Mouse (Mus musculus) forebrain, embryonic 11.5 days (tissue): ENCODE measurements at regions not wholly inside any gene's neighbourhood (a gene's known extent, or its start where the extent isn't known, plus 50 kb on each side); places are given as distances from the start of the nearest gene placed in this dataset.

ENCODE experiments used
- ATAC-seq: fragments of 200-750 bp; cut with Nextera tagmentation; replicated peaks from 2 replicates; pipeline ENCODE4 v1.8.0; 2017; ENCODE audit warnings: moderate TSS enrichment; ENCODE audit not compliant: low FRiP score
- DNase-seq: peaks from one replicate; pipeline ENCODE4 v3.0.0-alpha.2; 2017; ENCODE audit warnings: low spot score
- H3K27ac ChIP-seq: fragments of 300-500 bp; sonication (generic); 2 replicates; pipeline ENCODE4 v1.5.1; 2014; ENCODE audit warnings: low read depth, low read length
- H3K27me3 ChIP-seq: fragments of 300-500 bp; sonication (generic); 2 replicates; pipeline ENCODE4 v1.6.1; 2014; ENCODE audit warnings: mild to moderate bottlenecking, low read length, mixed read lengths; ENCODE audit not compliant: control insufficient read depth, insufficient read depth
- H3K36me3 ChIP-seq: fragments of 300-500 bp; sonication (generic); 2 replicates; pipeline ENCODE4 v1.6.1; 2014; ENCODE audit warnings: mild to moderate bottlenecking, low read length, moderate library complexity, mixed read lengths; ENCODE audit not compliant: control insufficient read depth, insufficient read depth
- H3K4me1 ChIP-seq: fragments of 300-500 bp; sonication (generic); replicated peaks from 2 replicates; pipeline ENCODE4 v1.6.1; 2014; ENCODE audit warnings: low read length, mixed read lengths; ENCODE audit not compliant: control insufficient read depth, insufficient read depth
- H3K4me2 ChIP-seq: fragments of 300-500 bp; sonication (generic); 2 replicates; pipeline ENCODE4 v1.6.1; 2014; ENCODE audit warnings: low read depth, mild to moderate bottlenecking, low read length, moderate library complexity, mixed read lengths; ENCODE audit not compliant: severe bottlenecking
- H3K4me3 ChIP-seq: fragments of 300-500 bp; sonication (generic); 2 replicates; pipeline ENCODE4 v1.5.1; 2014; ENCODE audit warnings: low read depth, low read length
- H3K9ac ChIP-seq: fragments of 300-500 bp; sonication (generic); 2 replicates; pipeline ENCODE4 v1.6.1; 2014; ENCODE audit warnings: low read length
- H3K9me3 ChIP-seq: fragments of 300-500 bp; sonication (generic); 2 replicates; pipeline ENCODE4 v1.6.1; 2016; ENCODE audit warnings: low read length, mixed read lengths; ENCODE audit not compliant: control insufficient read depth
- WGBS: fragments of 180-500 bp; shearing (Covaris S2); extraction: QIAGEN DNeasy Blood & Tissue Kit; methylation state at CpG from one replicate; pipeline ENCODE4 v1.1.7; 2014; 5-methylcytosine and 5-hydroxymethylcytosine counted together

DNA sequence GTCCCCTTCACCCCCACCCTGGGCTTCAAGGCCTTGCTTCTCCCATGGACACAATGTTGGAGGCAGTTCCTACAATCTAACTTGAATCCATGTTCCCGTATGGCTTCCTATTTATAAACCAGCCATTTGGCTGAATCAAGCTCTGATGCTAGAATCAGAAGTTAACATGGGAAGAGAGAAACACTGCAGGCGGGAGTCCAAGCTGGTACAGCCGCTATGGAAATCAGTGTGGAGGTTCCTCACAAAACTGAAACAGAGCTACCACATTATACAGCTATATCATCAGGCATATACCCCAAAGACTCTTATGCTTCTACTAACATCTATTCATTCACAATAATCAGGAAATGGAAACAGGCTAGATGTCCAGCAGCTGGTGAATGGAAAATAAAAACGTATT, 106.7 kb upstream of the Pik3r1 start:
- DNase-seq: no peak
- WGBS: 94% methylated on average over 4 of the region's 4 CpGs
- Histone ChIP-seq H3K27ac (no peak overlapping the region), H3K4me1 (no peaks in the 10 kb centered on the region), H3K9ac (no peak overlapping the region), H3K4me2 (no peak overlapping the region), H3K36me3 (no peaks in the 10 kb centered on the region), H3K27me3 (no peaks in the 10 kb centered on the region), H3K9me3 (no peaks in the 10 kb centered on the region), H3K4me3 (no peak overlapping the region)
- no peak for ATAC-seq

DNA sequence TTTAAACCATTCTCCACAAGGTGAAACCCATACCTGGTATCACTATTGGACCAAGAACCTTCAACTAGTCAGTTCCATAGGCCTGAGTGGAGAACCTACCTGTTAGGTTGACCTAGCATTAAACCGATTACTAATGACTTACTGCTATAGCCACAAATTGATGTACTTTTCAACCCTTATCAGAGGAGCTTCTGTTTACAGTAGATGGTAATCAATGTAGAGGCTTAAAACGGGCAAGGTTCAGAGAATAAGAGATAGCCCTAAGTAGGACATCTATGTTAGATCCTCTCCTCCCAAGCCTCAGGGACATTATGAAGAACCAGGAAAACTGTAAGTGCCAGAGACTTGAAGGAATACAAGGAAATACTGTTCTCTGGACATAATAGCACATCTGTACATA, 108.1 kb upstream of the Pik3r1 start:
- DNase-seq (no peak), ATAC-seq (no peak)
- Histone ChIP-seq H3K4me3 (no peak overlapping the region), H3K4me1 (no peaks in the 10 kb centered on the region), H3K36me3 (no peaks in the 10 kb centered on the region), H3K9ac (no peak overlapping the region), H3K9me3 (no peaks in the 10 kb centered on the region), H3K4me2 (no peak overlapping the region), H3K27me3 (no peaks in the 10 kb centered on the region), H3K27ac (no peak overlapping the region)
- 93% methylated on average over 2 of the region's 2 CpGs for WGBS

DNA sequence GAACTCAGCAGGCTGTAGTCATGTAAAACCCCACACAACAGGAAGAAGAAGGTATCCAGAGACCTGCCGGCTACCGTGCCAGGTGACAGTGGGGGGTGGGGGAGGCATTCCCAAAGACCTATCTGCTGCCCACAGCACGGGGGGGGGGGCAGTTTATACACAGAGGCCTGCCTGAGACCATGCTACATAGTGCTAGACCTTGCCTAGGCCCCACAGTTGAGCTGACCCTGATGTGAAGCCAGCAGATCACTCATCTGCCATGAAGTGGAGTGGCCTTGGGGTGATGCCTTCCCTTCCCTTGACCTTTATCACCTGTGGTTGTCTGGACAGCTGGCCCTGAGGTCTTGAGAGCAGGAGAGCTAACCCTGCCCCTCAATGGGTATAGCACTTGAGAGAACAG, 108.6 kb upstream of the Pik3r1 start:
- DNase-seq (no peak), ATAC-seq (no peak)
- Histone ChIP-seq H3K27ac (no peak overlapping the region), H3K4me1 (no peaks in the 10 kb centered on the region), H3K4me3 (no peak overlapping the region), H3K4me2 (no peak overlapping the region), H3K9me3 (no peaks in the 10 kb centered on the region), H3K36me3 (no peaks in the 10 kb centered on the region), H3K27me3 (no peaks in the 10 kb centered on the region), H3K9ac (no peak overlapping the region)
- 78% methylated on average over 3 of the region's 3 CpGs for WGBS

DNA sequence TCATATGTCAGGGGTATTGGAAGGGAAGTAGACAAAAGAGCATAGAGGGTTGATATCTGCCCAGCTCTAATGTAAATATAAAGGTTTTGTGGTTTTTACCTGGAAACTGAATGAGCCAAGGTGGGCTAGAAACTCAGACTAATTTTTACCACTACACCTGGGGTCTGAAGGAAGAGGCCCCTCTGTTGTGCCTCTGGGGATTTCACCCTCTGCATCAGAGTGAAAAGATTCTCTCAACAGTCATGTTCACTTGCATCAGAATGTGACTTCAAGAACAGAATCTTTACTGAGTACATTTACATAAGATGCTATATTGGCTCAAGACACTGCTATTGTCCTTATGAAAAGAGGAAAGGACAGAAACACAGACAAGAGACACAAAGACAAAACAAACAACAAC, 110.2 kb upstream of the Pik3r1 start:
- no peak overlapping the region for H3K4me3 ChIP-seq
- H3K9ac ChIP-seq: no peak overlapping the region
- H3K36me3 ChIP-seq: no peaks in the 10 kb centered on the region
- no peak for DNase-seq
- H3K4me2 ChIP-seq: no peak overlapping the region
- no peak overlapping the region for H3K27ac ChIP-seq
- H3K9me3 ChIP-seq: no peaks in the 10 kb centered on the region
- ATAC-seq: no peak
- no peaks in the 10 kb centered on the region for H3K4me1 ChIP-seq
- no peaks in the 10 kb centered on the region for H3K27me3 ChIP-seq

DNA sequence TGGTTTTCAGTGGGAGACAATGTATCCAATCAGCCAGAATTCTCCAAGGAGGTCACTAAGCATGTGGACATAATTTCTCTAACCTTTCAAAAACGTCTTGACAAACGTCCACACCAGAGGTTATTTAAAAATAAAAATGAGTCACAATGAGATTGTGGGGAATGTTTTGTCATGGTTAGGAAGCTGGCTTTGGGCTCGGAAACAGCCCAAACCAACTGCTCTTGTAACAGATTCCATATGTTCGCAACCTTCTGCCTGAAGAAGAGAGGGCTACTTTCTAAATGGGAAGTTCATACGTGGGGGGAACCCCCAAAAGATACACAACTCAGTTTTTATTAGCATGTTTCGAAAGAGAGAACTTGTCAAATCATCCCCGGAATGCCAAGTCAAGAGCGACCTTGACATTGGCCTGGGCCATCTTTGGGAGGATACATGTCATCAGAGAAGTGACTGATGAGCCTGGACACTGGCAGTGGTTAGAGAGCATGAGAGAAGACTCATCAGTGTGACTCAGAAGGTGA, 111.6 kb upstream of the Pik3r1 start:
- ATAC-seq (no peak), DNase-seq (no peak)
- Histone ChIP-seq H3K4me1 (no peaks in the 10 kb centered on the region), H3K36me3 (no peaks in the 10 kb centered on the region), H3K9ac (no peak overlapping the region), H3K4me3 (no peak overlapping the region), H3K27me3 (no peaks in the 10 kb centered on the region), H3K27ac (no peak overlapping the region), H3K9me3 (no peaks in the 10 kb centered on the region), H3K4me2 (no peak overlapping the region)
- 81% methylated on average over 8 of the region's 8 CpGs for whole genome bisulfite sequencing

DNA sequence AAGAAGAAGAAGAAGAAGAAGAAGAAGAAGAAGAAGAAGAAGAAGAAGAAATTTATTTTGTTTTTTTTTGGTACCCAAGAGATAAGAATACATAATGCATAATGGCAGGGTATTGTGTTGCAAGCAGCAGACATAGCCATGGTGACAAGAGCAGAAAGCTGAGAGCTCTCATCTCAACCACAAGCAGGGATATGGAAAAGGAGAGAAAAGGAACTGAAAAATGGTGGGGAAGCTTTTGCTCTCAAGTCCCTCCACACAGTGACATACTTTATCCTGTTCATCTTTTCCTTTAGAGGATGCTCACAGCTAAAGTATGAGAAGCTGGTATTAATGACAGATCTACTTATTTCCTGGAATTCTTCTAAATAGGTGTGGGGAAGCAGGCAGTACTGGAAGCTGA, 115.2 kb upstream of the Pik3r1 start:
- H3K27me3 ChIP-seq: no peaks in the 10 kb centered on the region

DNA sequence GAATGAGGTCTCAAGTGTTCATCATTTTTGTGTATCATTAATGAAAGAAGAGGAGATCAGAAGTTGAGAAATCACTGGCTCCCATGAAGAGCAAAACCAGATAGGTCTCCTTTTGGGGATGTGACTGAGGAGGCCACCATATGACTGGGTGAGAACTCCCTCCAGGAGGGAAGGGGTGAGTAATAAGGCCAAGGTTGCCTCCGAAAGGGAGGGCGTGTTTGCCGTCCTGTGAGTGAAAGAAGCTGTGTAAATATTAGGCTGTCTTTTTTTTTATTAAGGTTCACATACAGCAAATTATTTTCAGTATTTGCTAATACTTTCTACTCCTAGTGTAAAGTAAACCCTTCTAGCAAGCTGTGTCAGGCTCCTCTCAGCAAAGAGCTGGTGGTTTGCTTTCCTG, 116.7 kb upstream of the Pik3r1 start:
- Histone ChIP-seq H3K4me2 (no peak overlapping the region), H3K36me3 (no peaks in the 10 kb centered on the region), H3K9ac (no peak overlapping the region), H3K4me3 (no peak overlapping the region), H3K27me3 (no peaks in the 10 kb centered on the region), H3K27ac (no peak overlapping the region), H3K9me3 (no peaks in the 10 kb centered on the region), H3K4me1 (no peaks in the 10 kb centered on the region)
- WGBS: 82% methylated on average over 3 of the region's 3 CpGs
- DNase-seq (no peak), ATAC-seq (no peak)

More for the DNA sequence above, 115.2 kb upstream of the Pik3r1 start:
- no peak overlapping the region for H3K9ac ChIP-seq
- ATAC-seq (no peak), DNase-seq (no peak)
- no peaks in the 10 kb centered on the region for H3K4me1 ChIP-seq
- H3K27ac ChIP-seq: no peak overlapping the region
- no peak overlapping the region for H3K4me3 ChIP-seq
- H3K4me2 ChIP-seq: no peak overlapping the region
- no peaks in the 10 kb centered on the region for H3K36me3 ChIP-seq
- no peaks in the 10 kb centered on the region for H3K9me3 ChIP-seq

DNA sequence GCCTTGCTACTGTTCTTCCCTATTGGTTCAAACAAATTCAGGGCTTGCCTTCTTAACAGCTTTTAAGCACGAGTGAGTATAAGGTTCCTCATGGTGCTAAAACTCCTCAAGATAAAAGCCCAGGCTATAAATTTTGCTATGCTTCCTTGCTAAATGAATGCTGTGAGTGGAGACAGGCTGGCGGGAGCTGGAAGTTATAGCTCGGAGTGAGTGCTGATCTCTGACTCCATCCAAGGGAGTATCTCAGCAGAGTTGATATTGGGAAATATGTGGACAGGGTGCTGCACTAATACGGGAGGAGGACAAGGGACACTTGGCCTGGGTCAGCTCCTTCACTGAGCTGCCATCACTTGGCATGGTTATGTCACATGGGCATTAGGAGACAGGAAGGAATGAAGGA, 123.5 kb upstream of the Pik3r1 start:
- WGBS: 87% methylated on average over 4 of the region's 4 CpGs
- H3K4me2 ChIP-seq: no peak overlapping the region
- H3K4me1 ChIP-seq: no peaks in the 10 kb centered on the region
- no peak overlapping the region for H3K4me3 ChIP-seq
- no peak overlapping the region for H3K27ac ChIP-seq
- ATAC-seq (no peak), DNase-seq (no peak)
- no peak overlapping the region for H3K9ac ChIP-seq
- H3K27me3 ChIP-seq: no peaks in the 10 kb centered on the region
- no peaks in the 10 kb centered on the region for H3K36me3 ChIP-seq
- no peaks in the 10 kb centered on the region for H3K9me3 ChIP-seq

DNA sequence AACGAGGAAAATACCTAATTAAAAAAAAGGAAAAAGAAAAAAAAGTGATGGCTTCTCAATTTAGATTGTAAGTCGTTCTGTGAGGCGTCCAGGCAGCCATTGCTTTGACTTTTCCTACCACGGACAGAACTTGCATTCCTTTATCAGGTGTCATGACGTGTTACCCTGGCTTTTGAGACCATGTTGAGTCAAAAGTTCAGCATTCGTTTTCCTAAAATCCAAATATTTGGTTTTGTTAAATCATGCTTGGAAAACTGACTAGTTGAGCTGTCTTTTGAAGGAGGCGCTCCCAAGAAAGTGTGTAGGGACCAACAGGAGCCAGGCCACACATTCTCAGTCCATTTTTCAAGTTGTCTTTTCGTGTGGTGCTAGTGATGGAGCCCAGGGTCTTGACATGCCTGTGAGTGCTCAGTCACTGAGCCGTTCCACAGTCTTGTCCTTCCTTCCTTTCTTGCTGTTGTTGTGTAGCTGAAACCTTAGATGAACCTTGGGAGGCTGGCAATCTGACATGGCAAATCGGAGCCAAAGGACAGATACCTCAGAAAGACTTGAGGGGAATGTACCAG, 125.1 kb upstream of the Pik3r1 start:
- Histone ChIP-seq H3K9me3 (no peaks in the 10 kb centered on the region), H3K4me3 (no peak overlapping the region), H3K27me3 (no peaks in the 10 kb centered on the region), H3K36me3 (no peaks in the 10 kb centered on the region), H3K4me1 (no peaks in the 10 kb centered on the region), H3K27ac (no peak overlapping the region), H3K4me2 (no peak overlapping the region), H3K9ac (no peak overlapping the region)
- ATAC-seq: no peak
- WGBS: 92% methylated on average over 10 of the region's 10 CpGs
- no peak for DNase-seq
